7 mouse cellular contexts compared by ENCODE assay signal in genomic region chr17:35837487-35837886, GRCm38 (mm10). TPM values are rescaled to one million over a fixed set of nuclear protein-coding genes. Genes with fewer than 3 reads are reported as not detected.
DNase-seq lines count a peak whose midpoint lies in the region; ATAC-seq and TF ChIP-seq lines count a peak whose summit lies in the region.

No protein-coding gene starts in this region.

- TF ChIP-seq EP300 in heart, adult 2 months (IDR thresholded peaks at IDR 0.05; ENCODE audit: insufficient read depth, low read depth, low read length) = no peak

- no peaks in the 10 kb centered on the region for H3K27me3 ChIP-seq in heart, adult 2 months (ENCODE audit: control insufficient read depth, insufficient read depth, low read length)
- H3K27me3 ChIP-seq in kidney, embryonic 14.5 days (ENCODE audit: control insufficient read depth, insufficient read depth, low read length) = no peaks in the 10 kb centered on the region

- H3K4me1 ChIP-seq in heart, adult 2 months (ENCODE audit: control insufficient read depth, insufficient read depth, low read length) = peaks cover 12% of the 10 kb centered on the region
- H3K4me1 ChIP-seq in kidney, embryonic 14.5 days (ENCODE audit: control insufficient read depth, insufficient read depth, low read length) = peaks cover 28% of the 10 kb centered on the region

- H3K36me3 ChIP-seq in heart, adult 2 months (ENCODE audit: control insufficient read depth, insufficient read depth, low read length) = peaks cover 5% of the 10 kb centered on the region; the same call in 1 of the 2 replicates
- peaks cover 45% of the 10 kb centered on the region for H3K36me3 ChIP-seq in kidney, embryonic 14.5 days (ENCODE audit: control insufficient read depth, insufficient read depth, low read length)

- no peaks in the 10 kb centered on the region for H3K9me3 ChIP-seq in kidney, embryonic 14.5 days (ENCODE audit: control insufficient read depth, low read length)

- under 1% methylated on average over 18 of the region's 18 CpGs for WGBS in heart, adult 2 months
- under 1% methylated on average over 18 of the region's 18 CpGs for WGBS in kidney, embryonic 14.5 days

- no peak for TF ChIP-seq CTCF in heart, adult 2 months (IDR thresholded peaks at IDR 0.05)

- H3K27ac ChIP-seq in heart, adult 2 months = peak overlapping the region; percentile 91
- H3K27ac ChIP-seq in kidney, embryonic 14.5 days (ENCODE audit: low read depth, low read length) = peak overlapping the region; percentile 97

- peak overlapping the region; percentile 78 for H3K4me2 ChIP-seq in kidney, embryonic 14.5 days (replicated peaks; ENCODE audit: low read depth, low read length)

- no peaks in the 10 kb centered on the region for H3K79me2 ChIP-seq in heart, adult 2 months (replicated peaks; ENCODE audit: control insufficient read depth, insufficient read depth, low read length)

- peak overlapping the region; percentile 72 for H3K4me3 ChIP-seq in heart, adult 2 months
- H3K4me3 ChIP-seq in kidney, embryonic 14.5 days (ENCODE audit: low read length) = peak overlapping the region; percentile 91

- intact Hi-C loops in heart, adult 2 months (cut with DNase I) = loop anchor here (10.0 kb wide), 1 partner anchor 137 kb away; the partner anchor contains the start of gene Gnl1

- no peak for TF ChIP-seq POLR2A in heart, adult 2 months (IDR thresholded peaks at IDR 0.05; ENCODE audit: insufficient read depth, low read depth, low read length)

- H3K9ac ChIP-seq in heart, adult 2 months (ENCODE audit: low read depth, low read length) = peak overlapping the region; percentile 89
- peak overlapping the region; percentile 87 for H3K9ac ChIP-seq in kidney, embryonic 14.5 days (ENCODE audit: low read depth, low read length)

- peak; percentile 32 for DNase-seq in urinary bladder, adult 2 months (ENCODE audit: low spot score)
- DNase-seq in urinary bladder, postnatal 25 days (ENCODE audit: low spot score) = no peak
- DNase-seq in cerebellum, adult 18-20 months = peak; percentile 57 to 59
- peak; percentile 58 to 64 for DNase-seq in heart, adult 2 months
- peak; percentile 79 for DNase-seq in lung, postnatal 10 days
- DNase-seq in spleen, postnatal 4 days (ENCODE audit: low spot score in 2 of 2) = peak; percentile 54 to 80

- ATAC-seq in kidney, embryonic 14.5 days (ENCODE audit: low FRiP score, low TSS enrichment) = 0 out of 2 replicates have a peak, but pooled peaks have one; percentile 1

RNA-seq across cellular contexts. Expression of gene Tubb5, which starts 0.6 kb away (rescaled TPM):
- 257 TPM in 2 replicates for polyA plus RNA-seq in urinary bladder, adult 2 months (2012; rRNA removed)
- total RNA-seq in heart, adult 2 months (2021) = 10 to 100 TPM; 83.0 to 90.1 TPM
- 108 and 134 TPM in 2 replicates for polyA plus RNA-seq in heart, adult 2 months (2012; rRNA removed)
- 1,061 and 1,103 TPM in 2 replicates for polyA plus RNA-seq in kidney, embryonic 14.5 days (2014; fragmentation: Nextera tagmentation; extraction: Ambion mirVana)

RNA-seq across cellular contexts. Expression of gene Mdc1, which starts 3.8 kb away (rescaled TPM):
- polyA plus RNA-seq in urinary bladder, adult 2 months (2012; rRNA removed) = 10.4 and 14.2 TPM in 2 replicates
- total RNA-seq in heart, adult 2 months (2021) = 10 to 100 TPM; 13.2 to 13.3 TPM
- 4.2 and 8.3 TPM in 2 replicates for polyA plus RNA-seq in heart, adult 2 months (2012; rRNA removed)
- 13.1 and 16.5 TPM in 2 replicates for polyA plus RNA-seq in kidney, embryonic 14.5 days (2014; fragmentation: Nextera tagmentation; extraction: Ambion mirVana)

RNA-seq across cellular contexts. Expression of gene Flot1, which starts 14.5 kb away (rescaled TPM):
- polyA plus RNA-seq in urinary bladder, adult 2 months (2012; rRNA removed) = 156 and 192 TPM in 2 replicates
- total RNA-seq in heart, adult 2 months (2021) = 100 to 1,000 TPM; 133 to 148 TPM
- polyA plus RNA-seq in heart, adult 2 months (2012; rRNA removed) = 138 and 144 TPM in 2 replicates
- 35.9 and 36.1 TPM in 2 replicates for polyA plus RNA-seq in kidney, embryonic 14.5 days (2014; fragmentation: Nextera tagmentation; extraction: Ambion mirVana)

RNA-seq across cellular contexts. Expression of gene Ier3, which starts 16.0 kb away (rescaled TPM):
- polyA plus RNA-seq in urinary bladder, adult 2 months (2012; rRNA removed) = 55.3 and 73.7 TPM in 2 replicates
- 10 to 100 TPM; 15.6 to 37.0 TPM for total RNA-seq in heart, adult 2 months (2021)
- 30.9 and 33.1 TPM in 2 replicates for polyA plus RNA-seq in heart, adult 2 months (2012; rRNA removed)
- polyA plus RNA-seq in kidney, embryonic 14.5 days (2014; fragmentation: Nextera tagmentation; extraction: Ambion mirVana) = 6.8 and 7.7 TPM in 2 replicates

RNA-seq across cellular contexts. Expression of gene Nrm, which starts 23.6 kb away (rescaled TPM):
- 10.9 and 11.6 TPM in 2 replicates for polyA plus RNA-seq in urinary bladder, adult 2 months (2012; rRNA removed)
- 1 to 10 TPM; 1.8 TPM for total RNA-seq in heart, adult 2 months (2021)
- 5.3 and 5.6 TPM in 2 replicates for polyA plus RNA-seq in heart, adult 2 months (2012; rRNA removed)
- 53.2 and 65.2 TPM in 2 replicates for polyA plus RNA-seq in kidney, embryonic 14.5 days (2014; fragmentation: Nextera tagmentation; extraction: Ambion mirVana)
